Mouse (Mus musculus) heart, adult 10 weeks (tissue): ENCODE measurements around the gene Ppfia2. TPM values are rescaled to one million over a fixed set of nuclear protein-coding genes. Genes with fewer than 3 reads are reported as not detected.

Experiments
- polyA plus RNA-seq: library from polyadenylated mRNA; stranded (reverse); fragments of 350-450 nt; fragmentation: Illumina TruSeq; extraction: RNeasy Lipid Tissue Mini Kit (QIAGEN cat#74804); gene quantifications from one replicate; pipeline ENCODE4 v1.2.3, GENCODE M21; 2014; ENCODE audit warnings: low read depth, low replicate concordance

Ppfia2 gene
- polyA plus RNA-seq: 0.65 TPM

DNA sequence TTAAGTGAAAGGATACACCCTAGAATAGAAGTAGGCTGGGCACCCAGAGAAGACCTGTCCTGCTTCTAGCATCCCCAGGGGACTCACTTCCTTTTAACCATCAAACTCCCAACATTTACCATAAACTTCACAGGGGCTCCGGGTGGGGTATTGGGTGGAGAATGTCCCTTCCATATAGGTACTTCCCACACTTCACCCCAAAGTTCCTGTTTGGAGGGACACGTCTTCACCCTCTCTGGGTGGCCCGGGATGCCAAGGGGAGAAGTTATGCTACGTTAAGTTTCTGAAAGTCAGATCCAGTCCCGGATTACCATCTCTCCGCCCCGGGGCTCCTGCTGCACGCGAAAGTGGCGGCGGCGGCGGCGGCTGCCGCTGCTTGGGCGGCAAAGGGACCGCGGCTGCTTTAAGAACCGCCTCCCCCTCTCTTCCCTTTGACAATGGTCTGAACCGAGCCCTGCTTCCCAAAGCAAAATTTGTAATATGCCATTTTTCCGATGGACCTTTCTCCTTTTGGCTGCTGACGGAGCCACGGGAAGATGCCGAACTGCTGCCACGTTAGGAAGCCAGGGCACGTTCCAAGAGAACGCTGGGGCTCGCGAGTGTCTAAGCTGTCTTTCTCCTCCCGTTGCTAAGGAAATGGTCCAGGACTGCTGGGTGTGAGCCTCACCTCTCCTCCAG, at the start of gene Ppfia2:
Gene Ppfia2, plus strand, starts transcription at position 485 of the 678 bp plus-strand sequence.

